In genomic region chr6:37541171-37541570, GRCm38 (mm10) we compare ENCODE assay signal across 15 mouse cellular contexts. TPM values are rescaled to one million over a fixed set of nuclear protein-coding genes. Genes with fewer than 3 reads are reported as not detected.
"Had no signal": no experiment of that assay in that cellular context is flagged by ENCODE, and none has a peak within 500 bp of the region (broad histone marks: within the 10 kb centered on the region; RNA-seq: fewer than 3 reads in every experiment).

No protein-coding gene starts in this region.

- H3K36me3 ChIP-seq: limb, embryonic 13.5 days; liver, embryonic 13.5 days; neural tube, embryonic 15.5 days had no signal

- ATAC-seq: hindbrain, embryonic 16.5 days had no signal

- DNase-seq: layer of hippocampus, adult 9-11 months; layer of hippocampus, postnatal 36 days; liver, embryonic 13.5 days; lung, adult 18-20 months; lung, postnatal 36 days; midbrain, embryonic 14.5 days; right cerebral cortex, adult 18-20 months; thymus, postnatal 4 days had no signal

- H3K27ac ChIP-seq: limb, embryonic 13.5 days; liver, embryonic 13.5 days; neural tube, embryonic 15.5 days; stomach, postnatal 0 days had no signal

- H3K4me2 ChIP-seq: limb, embryonic 13.5 days; liver, embryonic 13.5 days; neural tube, embryonic 15.5 days had no signal

- H3K27me3 ChIP-seq: limb, embryonic 13.5 days; liver, embryonic 13.5 days; neural tube, embryonic 15.5 days had no signal

- H3K4me1 ChIP-seq: limb, embryonic 13.5 days; liver, embryonic 13.5 days; neural tube, embryonic 15.5 days had no signal

- H3K4me3 ChIP-seq: limb, embryonic 13.5 days; liver, embryonic 13.5 days; myocyte; neural tube, embryonic 15.5 days had no signal

- H3K9me3 ChIP-seq: limb, embryonic 13.5 days; liver, embryonic 13.5 days; neural tube, embryonic 15.5 days had no signal

- H3K9ac ChIP-seq: limb, embryonic 13.5 days; liver, embryonic 13.5 days; neural tube, embryonic 15.5 days had no signal

RNA-seq across cellular contexts. Expression of gene Akr1d1, which starts 11.2 kb away (rescaled TPM):
- polyA plus RNA-seq: hindbrain, embryonic 16.5 days; limb, embryonic 13.5 days; lung, embryonic 16.5 days; midbrain, embryonic 14.5 days; myocyte; neural tube, embryonic 11.5 days; neural tube, embryonic 15.5 days had no signal
